Mouse (Mus musculus) neural tube, embryonic 11.5 days (tissue): Measurements from ENCODE around the gene Tmem132a. TPM values are rescaled to one million over a fixed set of nuclear protein-coding genes. Genes with fewer than 3 reads are reported as not detected.
A peak's percentile ranks its signal among the peaks of the same experiment; 100 is the strongest.

ENCODE experiments used
- ATAC-seq: fragments of 200-750 bp; cut with Nextera tagmentation; 2 replicates; pipeline ENCODE4 v1.8.0; 2017; ENCODE audit warnings: moderate number of reproducible peaks, mild to moderate bottlenecking, moderate TSS enrichment, moderate library complexity; ENCODE audit not compliant: insufficient read depth, low FRiP score, low TSS enrichment
- DNase-seq: peaks from one replicate; pipeline ENCODE4 v3.0.0-alpha.2; 2015; ENCODE audit warnings: low spot score
- H3K27ac ChIP-seq: fragments of 300-500 bp; sonication (generic); 2 replicates; pipeline ENCODE4 v1.5.1; 2014; ENCODE audit warnings: low read depth, mild to moderate bottlenecking, low read length
- H3K27me3 ChIP-seq: fragments of 300-500 bp; sonication (generic); 2 replicates; pipeline ENCODE4 v1.6.1; 2014; ENCODE audit warnings: mild to moderate bottlenecking, low read length, mixed read lengths; ENCODE audit not compliant: control insufficient read depth, insufficient read depth
- H3K36me3 ChIP-seq: fragments of 300-500 bp; sonication (generic); 2 replicates; pipeline ENCODE4 v1.6.1; 2014; ENCODE audit warnings: mild to moderate bottlenecking, low read length, moderate library complexity, mixed read lengths; ENCODE audit not compliant: control insufficient read depth, insufficient read depth
- H3K4me1 ChIP-seq: fragments of 300-500 bp; sonication (generic); 2 replicates; pipeline ENCODE4 v1.6.1; 2014; ENCODE audit warnings: low read length, mixed read lengths; ENCODE audit not compliant: control insufficient read depth, insufficient read depth
- H3K4me2 ChIP-seq: fragments of 300-500 bp; sonication (generic); 2 replicates; pipeline ENCODE4 v1.6.1; 2014; ENCODE audit warnings: low read depth, mild to moderate bottlenecking, moderate library complexity
- H3K4me3 ChIP-seq: fragments of 300-500 bp; sonication (generic); 2 replicates; pipeline ENCODE4 v1.5.1; 2014; ENCODE audit warnings: low read depth, low read length
- H3K9ac ChIP-seq: fragments of 300-500 bp; sonication (generic); 2 replicates; pipeline ENCODE4 v1.6.1; 2014; ENCODE audit warnings: mild to moderate bottlenecking, low read length
- H3K9me3 ChIP-seq: fragments of 300-500 bp; sonication (generic); 2 replicates; pipeline ENCODE4 v1.6.1; 2016; ENCODE audit warnings: low read length; ENCODE audit not compliant: control insufficient read depth
- WGBS: fragments of 180-500 bp; shearing (Covaris S2); extraction: QIAGEN DNeasy Blood & Tissue Kit; methylation state at CpG from one replicate; pipeline ENCODE4 v1.1.7; 2014; 5-methylcytosine and 5-hydroxymethylcytosine counted together
- polyA plus RNA-seq: library from polyadenylated mRNA; unstranded; fragments of >200 nt; fragmentation: Nextera tagmentation; extraction: Ambion mirVana; gene quantifications from 2 replicates; pipeline ENCODE4 v1.2.1, GENCODE M21; 2014

The Tmem132a gene
- polyA plus RNA-seq, 1 experiment from 2014 or later = 85.5 TPM

DNA sequence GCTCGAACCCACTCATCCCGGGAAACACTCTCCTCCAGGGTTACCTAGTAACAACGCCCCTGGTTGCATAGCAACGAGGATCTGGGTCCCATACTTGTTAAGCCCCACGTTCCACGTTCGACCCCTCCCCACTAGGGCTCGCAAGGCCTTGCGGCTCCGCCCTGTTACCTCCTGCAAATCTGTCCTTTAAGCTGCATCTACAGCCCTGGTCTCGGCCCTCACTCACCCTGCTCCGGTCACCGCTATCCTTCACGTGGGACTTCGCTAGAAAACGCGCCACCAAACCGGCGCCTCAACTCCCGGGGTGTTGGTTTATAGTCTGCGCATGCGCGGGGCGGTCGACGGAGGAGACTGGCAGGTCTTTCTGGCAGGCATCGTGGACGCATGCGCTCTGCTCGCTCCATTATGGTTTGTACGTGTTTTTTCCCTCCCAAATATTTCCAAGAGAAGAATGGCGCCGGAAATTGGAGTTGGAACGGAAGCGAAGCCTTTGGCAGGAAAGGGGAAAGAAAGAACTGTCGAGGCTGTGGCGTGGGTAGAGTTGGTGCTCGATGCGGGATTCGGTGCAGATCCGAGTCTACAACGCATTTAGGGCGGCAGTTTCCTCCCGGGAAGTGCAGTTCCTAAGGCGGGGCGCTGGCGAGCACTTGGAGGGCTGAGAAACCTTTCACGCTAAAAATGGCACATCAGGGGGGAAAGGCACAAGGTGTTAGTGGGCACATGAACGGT is 11.8 kb upstream of the Tmem132a start, which contains the start of gene Tmem109:
TSS of gene Tmem109 (minus strand) at position 576 of the 729 bp plus-strand sequence.
- H3K36me3 ChIP-seq = no peaks in the 10 kb centered on the region; the same call in 1 of the 2 replicates
- peak within 1 kb of the TSS; percentile 87 for H3K4me2 ChIP-seq
- no peaks in the 10 kb centered on the region for H3K9me3 ChIP-seq
- H3K9ac ChIP-seq = peak within 1 kb of the TSS; percentile 78
- H3K4me1 ChIP-seq = peaks cover 8% of the 10 kb centered on the region
- peak within 1 kb of the TSS; percentile 94 for H3K27ac ChIP-seq
- H3K27me3 ChIP-seq = no peaks in the 10 kb centered on the region
- ATAC-seq (peak; percentile 91), DNase-seq (peak; percentile 96)
- under 1% methylated on average over 49 of the region's 49 CpGs for WGBS
- H3K4me3 ChIP-seq = peak within 1 kb of the TSS; percentile 43

DNA sequence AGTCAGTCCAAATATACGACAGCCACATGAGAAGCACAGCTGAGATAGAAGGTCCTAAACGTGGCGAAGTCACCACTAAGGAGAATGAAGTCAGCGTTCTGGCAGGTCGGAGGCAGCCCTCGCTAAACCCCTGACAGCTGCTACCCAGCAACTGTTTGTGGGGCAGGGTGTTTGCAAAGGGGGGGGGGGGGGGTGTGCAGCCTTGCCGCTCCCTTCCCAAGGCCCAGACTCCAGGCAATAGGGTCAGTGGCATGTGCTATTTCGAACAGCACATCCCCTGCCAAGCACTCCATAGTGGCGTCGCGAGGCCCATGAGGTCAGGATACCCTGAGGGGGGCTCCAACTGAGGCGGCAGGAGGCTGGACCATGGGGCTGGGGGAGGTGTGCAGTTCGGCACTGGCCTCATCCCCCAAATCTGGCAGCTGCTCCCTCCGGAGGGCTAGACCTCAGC is 11.3 kb upstream of the Tmem132a start:
- peak overlapping the region; percentile 87 for H3K4me2 ChIP-seq
- DNase-seq (no peak), ATAC-seq (no peak; the same call in 1 of the 2 replicates)
- H3K9ac ChIP-seq = peak overlapping the region; percentile 78
- no peaks in the 10 kb centered on the region for H3K9me3 ChIP-seq
- WGBS = 0% methylated on average over 14 of the region's 14 CpGs
- no peaks in the 10 kb centered on the region; the same call in 1 of the 2 replicates for H3K36me3 ChIP-seq
- H3K27me3 ChIP-seq = no peaks in the 10 kb centered on the region
- H3K4me3 ChIP-seq = peak overlapping the region; percentile 43
- peaks cover 8% of the 10 kb centered on the region for H3K4me1 ChIP-seq
- H3K27ac ChIP-seq = peak overlapping the region; percentile 94; the same call in 1 of the 2 replicates

DNA sequence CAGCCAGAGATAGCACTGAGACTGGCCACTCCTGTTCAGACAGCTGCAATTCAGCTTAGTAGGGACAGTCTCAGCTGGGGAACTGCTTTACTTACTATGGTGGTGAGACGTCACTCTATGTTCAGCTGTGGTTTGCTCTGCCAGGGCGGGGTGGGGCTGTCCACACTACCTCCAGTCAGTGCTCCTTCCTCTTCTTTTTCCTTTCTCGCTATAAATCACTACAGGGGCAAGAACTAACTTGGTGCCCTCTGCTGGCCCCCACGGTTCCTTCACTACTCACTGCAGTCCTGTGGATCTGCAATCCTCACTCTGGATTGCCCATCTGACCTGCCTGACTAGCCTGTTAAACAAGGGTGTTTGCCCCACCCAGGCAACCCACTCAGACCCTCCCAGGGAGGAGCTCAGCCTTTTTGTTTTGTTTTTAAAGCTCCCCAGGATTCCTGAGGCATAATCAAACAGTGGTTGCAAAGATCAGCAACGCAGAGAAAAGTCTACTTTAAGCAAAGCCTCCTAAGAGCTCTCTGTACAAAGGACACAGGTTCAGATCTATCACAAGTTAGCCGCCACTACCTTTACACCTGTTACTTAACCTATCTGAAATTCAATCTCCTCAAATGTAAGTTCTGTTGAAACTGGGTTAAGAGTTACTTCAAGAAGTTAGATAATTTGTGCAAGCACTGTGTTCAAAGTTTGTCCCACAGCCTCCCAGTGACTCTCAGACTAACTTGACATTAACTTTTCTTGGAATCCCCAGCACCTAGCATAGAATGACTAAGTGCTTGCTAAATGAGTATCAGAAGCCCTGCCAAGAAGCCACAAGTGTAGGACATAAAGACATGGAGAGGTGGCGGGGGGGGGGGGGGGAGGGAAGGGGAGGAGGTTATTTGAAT is 10.6 kb upstream of the Tmem132a start:
- no peak for DNase-seq
- WGBS = 50% methylated on average over 6 of the region's 7 CpGs
- ATAC-seq = no peak

DNA sequence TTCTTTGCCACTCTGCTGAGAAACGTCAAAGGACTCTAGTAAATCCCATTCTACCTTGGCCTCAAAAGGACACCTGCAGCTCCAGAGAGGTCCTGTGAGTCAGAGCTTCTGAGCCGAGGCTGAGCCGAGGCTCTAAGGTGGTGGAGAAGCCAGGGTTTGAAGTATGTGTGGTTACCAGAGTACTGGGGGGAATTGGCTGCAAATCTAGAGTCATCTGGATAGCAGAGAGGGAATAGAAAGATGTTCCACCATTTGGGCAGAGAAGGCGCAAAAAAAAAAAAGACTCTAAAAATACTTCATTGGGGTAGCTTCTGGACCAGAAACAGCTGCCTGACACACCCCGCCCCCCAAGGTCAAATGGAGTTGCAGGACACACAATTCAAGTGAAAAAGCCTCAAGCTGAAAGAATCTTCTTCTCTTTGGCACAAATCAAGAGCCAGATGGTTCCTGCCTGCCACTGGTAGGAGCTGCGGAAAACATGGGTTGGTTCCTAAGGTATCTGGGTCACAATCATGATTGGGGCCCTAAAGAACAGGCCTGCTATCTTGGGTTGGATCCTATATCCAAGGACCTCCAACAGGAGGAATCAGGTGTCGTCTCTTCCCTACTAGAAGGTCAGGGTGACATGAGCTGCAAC is 8.6 kb upstream of the Tmem132a start:
- DNase-seq = no peak
- peaks cover 6% of the 10 kb centered on the region for H3K36me3 ChIP-seq
- peaks cover 8% of the 10 kb centered on the region for H3K4me1 ChIP-seq
- WGBS = 91% methylated on average over 7 of the region's 7 CpGs
- no peak overlapping the region for H3K4me3 ChIP-seq
- H3K4me2 ChIP-seq = no peak overlapping the region
- no peak for ATAC-seq
- H3K9me3 ChIP-seq = no peaks in the 10 kb centered on the region
- no peak overlapping the region for H3K27ac ChIP-seq
- no peaks in the 10 kb centered on the region for H3K27me3 ChIP-seq
- no peak overlapping the region for H3K9ac ChIP-seq

More for the DNA sequence above, 10.6 kb upstream of the Tmem132a start:
- H3K9me3 ChIP-seq = no peaks in the 10 kb centered on the region
- H3K4me2 ChIP-seq = peak overlapping the region; percentile 87
- H3K4me3 ChIP-seq = peak overlapping the region; percentile 43; the same call in 1 of the 2 replicates
- peaks cover 8% of the 10 kb centered on the region for H3K4me1 ChIP-seq
- H3K27me3 ChIP-seq = no peaks in the 10 kb centered on the region
- no peaks in the 10 kb centered on the region; the same call in 1 of the 2 replicates for H3K36me3 ChIP-seq
- H3K27ac ChIP-seq = no peak overlapping the region
- H3K9ac ChIP-seq = 0 out of 2 replicates have a peak overlapping the region, but pooled peaks have one; percentile 7

DNA sequence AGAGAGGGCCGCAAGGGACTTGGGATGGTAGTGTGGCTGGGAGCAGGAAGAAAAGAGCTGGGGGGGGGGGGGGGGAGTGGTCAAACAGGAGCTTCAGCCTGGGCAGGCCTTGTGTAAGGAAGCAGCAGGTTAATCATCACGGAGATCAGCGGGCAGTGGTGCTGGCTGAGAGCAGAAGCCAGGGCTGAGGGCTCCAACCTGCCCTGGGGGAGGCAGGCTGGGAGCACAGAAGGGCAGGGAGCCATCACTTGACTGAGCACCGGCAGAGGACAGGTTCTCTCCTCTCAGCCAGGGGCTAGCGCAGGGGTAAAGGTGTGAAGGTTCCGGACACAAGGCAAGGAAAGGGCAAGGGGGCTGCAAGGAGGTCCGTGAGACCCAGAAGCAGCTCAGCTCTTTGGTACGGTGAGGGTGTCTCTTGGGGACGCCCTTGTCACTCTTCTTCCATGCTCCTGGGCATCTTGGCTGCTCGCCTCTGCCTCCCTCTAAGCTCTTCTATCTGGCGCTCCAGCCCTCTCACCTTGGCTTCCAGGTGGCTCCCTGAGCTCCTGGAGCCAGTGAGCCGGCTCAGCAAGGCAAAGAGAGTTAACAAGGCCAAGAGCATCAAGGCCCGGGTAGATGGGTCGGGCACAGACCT is 1.7 kb upstream of the Tmem132a start:
- H3K9ac ChIP-seq = no peak overlapping the region
- H3K4me3 ChIP-seq = no peak overlapping the region
- no peaks in the 10 kb centered on the region for H3K27me3 ChIP-seq
- DNase-seq (no peak), ATAC-seq (no peak)
- WGBS = 84% methylated on average over 13 of the region's 14 CpGs
- peaks cover 9% of the 10 kb centered on the region for H3K4me1 ChIP-seq
- H3K36me3 ChIP-seq = peaks cover 18% of the 10 kb centered on the region
- no peak overlapping the region for H3K4me2 ChIP-seq
- no peaks in the 10 kb centered on the region for H3K9me3 ChIP-seq
- no peak overlapping the region for H3K27ac ChIP-seq

DNA sequence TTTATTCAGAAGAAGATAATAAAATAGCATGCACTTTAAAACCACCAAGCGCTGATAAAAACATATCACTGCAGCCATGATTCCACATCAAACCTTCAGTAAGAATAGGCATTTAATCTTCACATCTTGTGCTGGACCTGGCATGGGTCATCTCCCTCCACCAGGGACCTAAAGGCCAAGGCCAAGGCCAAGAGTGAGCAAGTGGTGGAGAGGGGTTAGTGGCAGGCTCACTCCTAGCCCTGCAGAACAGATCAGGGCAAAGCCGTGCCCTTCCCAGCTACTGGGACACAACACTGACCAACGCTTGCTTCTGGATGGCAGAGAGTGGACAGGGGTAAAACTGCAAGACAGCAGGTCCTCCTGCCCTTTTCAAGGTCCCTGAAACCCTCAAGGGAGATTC is 936 bp upstream of the Tmem132a start:
- Histone ChIP-seq H3K4me2 (no peak overlapping the region), H3K9ac (no peak overlapping the region), H3K27ac (no peak overlapping the region), H3K36me3 (peaks cover 22% of the 10 kb centered on the region), H3K27me3 (no peaks in the 10 kb centered on the region), H3K9me3 (no peaks in the 10 kb centered on the region), H3K4me3 (no peak overlapping the region), H3K4me1 (peaks cover 9% of the 10 kb centered on the region)
- 88% methylated on average over 3 of the region's 3 CpGs for WGBS
- DNase-seq (no peak), ATAC-seq (no peak)

DNA sequence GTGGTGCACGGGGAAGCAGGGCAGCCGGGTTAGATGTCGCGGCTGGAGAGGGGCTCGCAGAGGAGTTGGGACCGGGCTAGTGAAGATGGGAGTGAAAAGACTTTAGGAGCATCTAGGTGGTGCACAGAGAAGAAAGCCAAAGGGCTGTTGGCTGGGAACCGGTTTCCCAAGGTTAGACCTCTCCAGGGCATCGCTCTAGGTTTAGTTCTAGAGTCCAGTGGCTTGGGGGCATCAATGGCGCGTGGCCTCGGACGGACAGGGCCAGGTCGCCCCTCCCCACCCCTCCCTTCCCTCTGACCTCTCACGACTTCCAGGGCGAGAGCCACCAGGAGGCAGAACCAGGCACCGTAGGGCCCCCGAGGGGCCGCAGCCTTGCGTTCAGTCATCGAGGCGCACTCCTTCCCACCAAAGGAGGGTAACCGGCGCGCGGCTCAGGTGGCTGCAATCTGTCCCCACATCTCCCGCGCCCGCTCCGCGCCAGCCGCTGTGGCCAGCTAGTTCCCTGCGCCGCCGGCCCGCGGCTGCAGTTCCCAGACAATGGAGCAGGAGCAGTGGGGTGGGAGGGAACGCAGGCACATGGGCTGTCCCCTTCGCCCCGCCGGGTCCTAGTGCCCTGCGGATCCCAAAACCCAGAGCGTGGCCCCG is 377 bp downstream of the Tmem132a start:
- no peaks in the 10 kb centered on the region for H3K9me3 ChIP-seq
- peaks cover 34% of the 10 kb centered on the region for H3K36me3 ChIP-seq
- under 1% methylated on average over 34 of the region's 43 CpGs for WGBS
- H3K9ac ChIP-seq = peak overlapping the region; percentile 95
- ATAC-seq (peak; percentile 96), DNase-seq (peak; percentile 88)
- H3K4me2 ChIP-seq = peak overlapping the region; percentile 91
- H3K4me1 ChIP-seq = peaks cover 9% of the 10 kb centered on the region
- H3K4me3 ChIP-seq = peak overlapping the region; percentile 85
- peak overlapping the region; percentile 89 for H3K27ac ChIP-seq
- no peaks in the 10 kb centered on the region for H3K27me3 ChIP-seq
